Mouse (Mus musculus): Measurements from ENCODE around the gene Tspan14.

Gene Tspan14

GRCm38 (mm10) chr14:40952715-40953114 is 13.9 kb downstream of the Tspan14 start:
- DNase-seq (ENCODE audit: low spot score in 2 of 2): no peak

- no peak for DNase-seq (ENCODE audit: low spot score in 2 of 2)
Observed at GRCm38 (mm10) chr14:40952301-40952700, 14.3 kb downstream of the Tspan14 start.

- DNase-seq (ENCODE audit: low spot score in 2 of 2): no peak
Observed at GRCm38 (mm10) chr14:40949730-40950614, 16.6 kb downstream of the Tspan14 start.

GRCm38 (mm10) chr14:40949047-40949446 is 17.6 kb downstream of the Tspan14 start:
- no peak for DNase-seq (ENCODE audit: low spot score in 2 of 2)

- no peak for DNase-seq (ENCODE audit: low spot score in 2 of 2)
Observed at GRCm38 (mm10) chr14:40948522-40948921, 18.1 kb downstream of the Tspan14 start.

GRCm38 (mm10) chr14:40947431-40948394 is 18.9 kb downstream of the Tspan14 start:
- DNase-seq (ENCODE audit: low spot score in 2 of 2): no peak

GRCm38 (mm10) chr14:40943802-40944201 is 22.8 kb downstream of the Tspan14 start:
- DNase-seq (ENCODE audit: low spot score in 2 of 2): no peak

- DNase-seq (ENCODE audit: low spot score in 2 of 2): no peak
Observed at GRCm38 (mm10) chr14:40942429-40942828, 24.2 kb downstream of the Tspan14 start.

GRCm38 (mm10) chr14:40938380-40938987 is 28.1 kb downstream of the Tspan14 start:
- DNase-seq (ENCODE audit: low spot score in 2 of 2): no peak

GRCm38 (mm10) chr14:40937052-40937451 is 29.6 kb downstream of the Tspan14 start:
- DNase-seq (ENCODE audit: low spot score in 2 of 2): no peak

- DNase-seq (ENCODE audit: low spot score in 2 of 2): no peak
Observed at GRCm38 (mm10) chr14:40935481-40935880, 31.1 kb downstream of the Tspan14 start.

- DNase-seq (ENCODE audit: low spot score in 2 of 2): no peak
Observed at GRCm38 (mm10) chr14:40935054-40935453, 31.6 kb downstream of the Tspan14 start.

- DNase-seq (ENCODE audit: low spot score in 2 of 2): no peak
Observed at GRCm38 (mm10) chr14:40933328-40933727, 33.3 kb downstream of the Tspan14 start.

GRCm38 (mm10) chr14:40932225-40932624 is 34.4 kb downstream of the Tspan14 start:
- no peak for DNase-seq (ENCODE audit: low spot score in 2 of 2)

- DNase-seq (ENCODE audit: low spot score in 2 of 2): no peak
Observed at GRCm38 (mm10) chr14:40931115-40931829, 35.3 kb downstream of the Tspan14 start.

- DNase-seq (ENCODE audit: low spot score in 2 of 2): no peak
Observed at GRCm38 (mm10) chr14:40929943-40930342, 36.7 kb downstream of the Tspan14 start.

- DNase-seq (ENCODE audit: low spot score in 2 of 2): no peak
Observed at GRCm38 (mm10) chr14:40928897-40929296, 37.7 kb downstream of the Tspan14 start.

GRCm38 (mm10) chr14:40927041-40927440 is 39.6 kb downstream of the Tspan14 start:
- no peak for DNase-seq (ENCODE audit: low spot score in 2 of 2)

- peak in 1 of 2 experiments; percentile 49 for DNase-seq (ENCODE audit: low spot score in 2 of 2)
Observed at GRCm38 (mm10) chr14:40924378-40925113, 42.1 kb downstream of the Tspan14 start.

GRCm38 (mm10) chr14:40921241-40921640 is 45.4 kb downstream of the Tspan14 start:
- no peak for DNase-seq (ENCODE audit: low spot score in 2 of 2)

- no peak for DNase-seq (ENCODE audit: low spot score in 2 of 2)
Observed at GRCm38 (mm10) chr14:40919521-40919920, 47.1 kb downstream of the Tspan14 start.

Measured in right cerebral cortex, postnatal 10 days (tissue).